Mouse (Mus musculus): Measurements from ENCODE around the gene Hexb. TPM values are rescaled to one million over a fixed set of nuclear protein-coding genes. Genes with fewer than 3 reads are reported as not detected.

Hexb gene
- polyA plus RNA-seq, 1 experiment from 2014 or later = 34.2 TPM

DNA sequence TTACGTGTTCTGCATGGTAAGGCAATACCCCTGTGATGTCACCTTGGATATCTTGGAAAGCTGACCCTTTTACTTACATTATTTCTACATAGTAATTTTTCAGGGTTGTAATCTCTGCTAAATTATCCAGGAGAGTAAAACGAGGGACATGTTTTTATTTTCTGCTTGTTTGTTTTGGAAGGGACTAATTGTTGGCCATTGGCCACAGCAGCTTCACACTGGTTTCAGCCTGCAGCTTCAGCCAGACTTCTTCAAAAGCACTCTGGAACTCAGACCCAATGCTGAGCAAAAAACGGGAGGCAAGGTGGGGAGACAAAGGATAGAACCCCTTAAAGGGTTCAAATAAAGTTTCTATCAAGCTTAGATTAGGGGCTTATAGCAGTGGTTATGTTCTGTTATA lies 31.9 kb upstream of the Hexb start:
- no peaks in the 10 kb centered on the region for H3K27me3 ChIP-seq (ENCODE audit: control insufficient read depth, insufficient read depth, low read depth, low read length)
- H3K9ac ChIP-seq (ENCODE audit: low read length) = no peak overlapping the region
- no peak overlapping the region for H3K27ac ChIP-seq (ENCODE audit: low read length)
- ATAC-seq (ENCODE audit: low read depth) = no peak
- 66% methylated on average over 3 of the region's 3 CpGs for WGBS
- H3K36me3 ChIP-seq (ENCODE audit: control insufficient read depth, insufficient read depth, low read length) = no peaks in the 10 kb centered on the region
- H3K4me2 ChIP-seq (ENCODE audit: low read depth, low read length) = no peak overlapping the region
- H3K9me3 ChIP-seq (ENCODE audit: control insufficient read depth, low read length) = no peaks in the 10 kb centered on the region
- H3K4me3 ChIP-seq (ENCODE audit: low read length) = no peak overlapping the region
- no peaks in the 10 kb centered on the region for H3K4me1 ChIP-seq (replicated peaks; ENCODE audit: control insufficient read depth, insufficient read depth, low read length)

DNA sequence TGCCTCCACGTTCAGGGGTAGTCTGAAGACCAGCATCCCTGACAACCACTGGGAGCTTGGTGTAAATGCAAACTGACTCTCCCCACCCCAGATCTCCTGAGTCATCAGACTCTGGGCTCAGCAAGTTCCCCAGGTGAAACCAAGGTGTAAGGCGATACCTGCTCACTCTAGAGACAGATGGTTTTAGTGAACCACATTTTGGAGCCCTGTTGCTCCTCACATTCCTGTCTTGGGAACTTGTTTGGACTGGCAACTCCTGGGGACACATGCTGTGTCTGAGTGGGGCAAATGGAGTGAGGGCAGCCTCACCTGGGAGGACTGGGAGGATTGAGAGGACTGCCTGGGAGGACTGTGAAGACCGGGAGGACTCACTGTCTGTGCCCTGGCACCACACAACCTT lies 29.6 kb upstream of the Hexb start:
- Histone ChIP-seq H3K9ac (ENCODE audit: low read length) (no peak overlapping the region), H3K27ac (ENCODE audit: low read length) (no peak overlapping the region), H3K27me3 (ENCODE audit: control insufficient read depth, insufficient read depth, low read depth, low read length) (no peaks in the 10 kb centered on the region), H3K9me3 (ENCODE audit: control insufficient read depth, low read length) (no peaks in the 10 kb centered on the region), H3K4me3 (ENCODE audit: low read length) (no peak overlapping the region), H3K36me3 (ENCODE audit: control insufficient read depth, insufficient read depth, low read length) (no peaks in the 10 kb centered on the region), H3K4me1 (replicated peaks; ENCODE audit: control insufficient read depth, insufficient read depth, low read length) (no peaks in the 10 kb centered on the region), H3K4me2 (ENCODE audit: low read depth, low read length) (no peak overlapping the region)
- 83% methylated on average over 3 of the region's 3 CpGs for WGBS
- no peak for ATAC-seq (ENCODE audit: low read depth)

GRCm38 (mm10) chr13:97225130-97225529 lies 27.0 kb upstream of the Hexb start:
- H3K27me3 ChIP-seq (ENCODE audit: control insufficient read depth, insufficient read depth, low read depth, low read length) = no peaks in the 10 kb centered on the region
- no peak overlapping the region for H3K4me3 ChIP-seq (ENCODE audit: low read length)
- H3K4me2 ChIP-seq (ENCODE audit: low read depth, low read length) = no peak overlapping the region
- 48% methylated on average over 17 of the region's 17 CpGs for WGBS
- no peak overlapping the region for H3K27ac ChIP-seq (ENCODE audit: low read length)
- no peak for ATAC-seq (ENCODE audit: low read depth)
- no peaks in the 10 kb centered on the region for H3K4me1 ChIP-seq (replicated peaks; ENCODE audit: control insufficient read depth, insufficient read depth, low read length)
- H3K9ac ChIP-seq (ENCODE audit: low read length) = no peak overlapping the region
- H3K36me3 ChIP-seq (ENCODE audit: control insufficient read depth, insufficient read depth, low read length) = no peaks in the 10 kb centered on the region
- no peaks in the 10 kb centered on the region for H3K9me3 ChIP-seq (ENCODE audit: control insufficient read depth, low read length)

DNA sequence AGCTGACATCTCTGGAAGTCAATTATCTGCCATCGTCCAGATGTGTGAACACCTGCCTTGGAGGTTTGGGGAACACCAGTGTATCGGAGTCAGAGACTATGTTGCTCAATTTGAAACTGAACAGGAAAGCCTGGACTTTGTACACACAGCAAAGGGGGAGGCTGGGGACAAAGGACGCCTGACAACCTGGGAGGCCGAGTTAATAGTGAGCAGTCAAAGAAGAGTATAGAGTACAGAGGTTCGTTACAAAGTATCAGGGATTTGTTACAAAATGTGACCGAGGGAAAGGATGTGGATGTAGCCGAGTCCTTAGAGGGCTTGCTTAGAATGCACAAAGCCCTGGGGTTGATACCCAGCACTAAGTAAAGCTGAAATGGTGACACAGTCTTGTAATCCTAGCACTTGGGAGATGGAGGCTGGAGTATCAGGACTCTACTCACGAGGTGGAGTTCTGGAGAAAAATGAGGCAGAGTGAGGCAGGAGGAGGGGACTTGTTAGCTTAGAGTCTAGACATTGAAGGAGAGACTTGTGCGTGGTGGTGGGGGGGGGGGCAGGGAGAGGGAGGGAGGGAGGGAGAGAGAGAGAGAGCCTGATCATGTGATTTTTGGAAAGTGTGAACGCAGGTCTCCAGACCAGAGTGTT lies 26.3 kb upstream of the Hexb start:
- Histone ChIP-seq H3K36me3 (ENCODE audit: control insufficient read depth, insufficient read depth, low read length) (no peaks in the 10 kb centered on the region), H3K4me1 (replicated peaks; ENCODE audit: control insufficient read depth, insufficient read depth, low read length) (no peaks in the 10 kb centered on the region), H3K4me3 (ENCODE audit: low read length) (no peak overlapping the region), H3K27me3 (ENCODE audit: control insufficient read depth, insufficient read depth, low read depth, low read length) (no peaks in the 10 kb centered on the region), H3K9ac (ENCODE audit: low read length) (no peak overlapping the region), H3K9me3 (ENCODE audit: control insufficient read depth, low read length) (no peaks in the 10 kb centered on the region), H3K4me2 (ENCODE audit: low read depth, low read length) (no peak overlapping the region), H3K27ac (ENCODE audit: low read length) (no peak overlapping the region)
- 59% methylated on average over 10 of the region's 10 CpGs for WGBS
- no peak for ATAC-seq (ENCODE audit: low read depth)

DNA sequence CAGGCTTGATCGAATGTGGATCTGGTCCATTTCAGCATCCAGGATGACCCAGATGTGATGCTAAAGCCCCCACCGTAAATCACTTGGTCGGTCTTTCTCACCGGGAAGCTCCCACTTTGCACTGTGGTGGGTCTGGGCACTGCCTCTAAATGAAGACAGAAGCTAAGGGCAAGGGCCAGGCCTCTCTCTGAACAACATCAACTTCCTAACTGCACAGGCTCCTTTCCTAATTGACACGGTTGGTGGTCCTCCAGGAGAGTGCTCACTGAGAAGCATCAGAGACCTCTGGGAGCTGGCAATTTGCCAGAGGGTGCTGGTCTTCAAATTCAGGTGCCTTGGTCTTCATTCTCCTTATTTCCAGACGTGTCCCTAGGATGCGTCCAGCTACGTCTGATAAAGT lies 25.7 kb upstream of the Hexb start:
- H3K9ac ChIP-seq (ENCODE audit: low read length) = no peak overlapping the region
- H3K27me3 ChIP-seq (ENCODE audit: control insufficient read depth, insufficient read depth, low read depth, low read length) = no peaks in the 10 kb centered on the region
- no peaks in the 10 kb centered on the region for H3K36me3 ChIP-seq (ENCODE audit: control insufficient read depth, insufficient read depth, low read length)
- WGBS = 74% methylated on average over 8 of the region's 8 CpGs
- no peaks in the 10 kb centered on the region for H3K4me1 ChIP-seq (replicated peaks; ENCODE audit: control insufficient read depth, insufficient read depth, low read length)
- no peak for ATAC-seq (ENCODE audit: low read depth)
- no peak overlapping the region for H3K4me3 ChIP-seq (ENCODE audit: low read length)
- H3K27ac ChIP-seq (ENCODE audit: low read length) = no peak overlapping the region
- no peaks in the 10 kb centered on the region for H3K9me3 ChIP-seq (ENCODE audit: control insufficient read depth, low read length)
- H3K4me2 ChIP-seq (ENCODE audit: low read depth, low read length) = no peak overlapping the region

DNA sequence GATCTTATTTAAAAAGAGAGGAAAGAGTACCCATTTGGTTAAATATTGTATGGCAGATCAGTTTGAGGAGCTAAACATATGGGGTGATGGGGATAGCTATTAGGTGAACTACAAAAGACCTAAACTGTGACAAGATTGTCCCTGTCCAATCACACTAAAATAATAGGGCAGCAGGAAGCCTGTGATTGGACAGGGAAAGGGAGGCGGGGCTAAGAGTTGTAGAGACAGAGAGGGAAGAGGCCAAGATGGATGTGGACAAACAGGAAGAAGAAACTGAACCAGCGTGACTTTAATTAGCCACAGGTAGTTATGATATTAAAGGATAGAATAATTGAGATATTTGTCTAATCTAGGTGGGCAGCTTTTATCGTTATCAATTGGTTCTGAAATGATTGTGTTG lies 21.9 kb upstream of the Hexb start:
- H3K9me3 ChIP-seq (ENCODE audit: control insufficient read depth, low read length) = no peaks in the 10 kb centered on the region
- no peak overlapping the region for H3K9ac ChIP-seq (ENCODE audit: low read length)
- no peak overlapping the region for H3K4me3 ChIP-seq (ENCODE audit: low read length)
- 87% methylated on average over 3 of the region's 3 CpGs for WGBS
- no peak overlapping the region for H3K27ac ChIP-seq (ENCODE audit: low read length)
- no peak for ATAC-seq (ENCODE audit: low read depth)
- H3K36me3 ChIP-seq (ENCODE audit: control insufficient read depth, insufficient read depth, low read length) = no peaks in the 10 kb centered on the region
- no peaks in the 10 kb centered on the region for H3K4me1 ChIP-seq (replicated peaks; ENCODE audit: control insufficient read depth, insufficient read depth, low read length)
- no peaks in the 10 kb centered on the region for H3K27me3 ChIP-seq (ENCODE audit: control insufficient read depth, insufficient read depth, low read depth, low read length)
- no peak overlapping the region for H3K4me2 ChIP-seq (ENCODE audit: low read depth, low read length)

- Histone ChIP-seq H3K4me2 (ENCODE audit: low read depth, low read length) (no peak overlapping the region), H3K27me3 (ENCODE audit: control insufficient read depth, insufficient read depth, low read depth, low read length) (no peaks in the 10 kb centered on the region), H3K36me3 (ENCODE audit: control insufficient read depth, insufficient read depth, low read length) (no peaks in the 10 kb centered on the region), H3K27ac (ENCODE audit: low read length) (no peak overlapping the region), H3K9me3 (ENCODE audit: control insufficient read depth, low read length) (no peaks in the 10 kb centered on the region), H3K9ac (ENCODE audit: low read length) (no peak overlapping the region), H3K4me1 (replicated peaks; ENCODE audit: control insufficient read depth, insufficient read depth, low read length) (no peaks in the 10 kb centered on the region), H3K4me3 (ENCODE audit: low read length) (no peak overlapping the region)
- WGBS = 62% methylated on average over 5 of the region's 5 CpGs
- no peak for ATAC-seq (ENCODE audit: low read depth)
Observed at GRCm38 (mm10) chr13:97216196-97216595, 18.0 kb upstream of the Hexb start.

- 48% methylated on average over 4 of the region's 4 CpGs for WGBS
- Histone ChIP-seq H3K27ac (ENCODE audit: low read length) (no peak overlapping the region), H3K9ac (ENCODE audit: low read length) (no peak overlapping the region), H3K9me3 (ENCODE audit: control insufficient read depth, low read length) (no peaks in the 10 kb centered on the region), H3K4me1 (replicated peaks; ENCODE audit: control insufficient read depth, insufficient read depth, low read length) (no peaks in the 10 kb centered on the region), H3K4me3 (ENCODE audit: low read length) (no peak overlapping the region), H3K36me3 (ENCODE audit: control insufficient read depth, insufficient read depth, low read length) (no peaks in the 10 kb centered on the region), H3K27me3 (ENCODE audit: control insufficient read depth, insufficient read depth, low read depth, low read length) (no peaks in the 10 kb centered on the region), H3K4me2 (ENCODE audit: low read depth, low read length) (no peak overlapping the region)
- no peak for ATAC-seq (ENCODE audit: low read depth)
Observed at GRCm38 (mm10) chr13:97215563-97215962, 17.4 kb upstream of the Hexb start.

- no peak overlapping the region for H3K27ac ChIP-seq (ENCODE audit: low read length)
- H3K4me1 ChIP-seq (replicated peaks; ENCODE audit: control insufficient read depth, insufficient read depth, low read length) = no peaks in the 10 kb centered on the region
- WGBS = 63% methylated on average over 3 of the region's 3 CpGs
- no peak for ATAC-seq (ENCODE audit: low read depth)
- H3K9ac ChIP-seq (ENCODE audit: low read length) = no peak overlapping the region
- peaks cover 3% of the 10 kb centered on the region; the same call in 1 of the 2 replicates for H3K9me3 ChIP-seq (ENCODE audit: control insufficient read depth, low read length)
- H3K36me3 ChIP-seq (ENCODE audit: control insufficient read depth, insufficient read depth, low read length) = no peaks in the 10 kb centered on the region
- no peaks in the 10 kb centered on the region for H3K27me3 ChIP-seq (ENCODE audit: control insufficient read depth, insufficient read depth, low read depth, low read length)
- no peak overlapping the region for H3K4me2 ChIP-seq (ENCODE audit: low read depth, low read length)
- no peak overlapping the region for H3K4me3 ChIP-seq (ENCODE audit: low read length)
Observed at GRCm38 (mm10) chr13:97214583-97215268, 16.6 kb upstream of the Hexb start.
